Mouse (Mus musculus) testis, postnatal 14 days (tissue): ENCODE results near the gene Fam98b.

ENCODE experiments used
- DNase-seq: peaks from one replicate; pipeline ENCODE4 v3.0.0; 2021; ENCODE audit warnings: low spot score

Gene Fam98b

DNA sequence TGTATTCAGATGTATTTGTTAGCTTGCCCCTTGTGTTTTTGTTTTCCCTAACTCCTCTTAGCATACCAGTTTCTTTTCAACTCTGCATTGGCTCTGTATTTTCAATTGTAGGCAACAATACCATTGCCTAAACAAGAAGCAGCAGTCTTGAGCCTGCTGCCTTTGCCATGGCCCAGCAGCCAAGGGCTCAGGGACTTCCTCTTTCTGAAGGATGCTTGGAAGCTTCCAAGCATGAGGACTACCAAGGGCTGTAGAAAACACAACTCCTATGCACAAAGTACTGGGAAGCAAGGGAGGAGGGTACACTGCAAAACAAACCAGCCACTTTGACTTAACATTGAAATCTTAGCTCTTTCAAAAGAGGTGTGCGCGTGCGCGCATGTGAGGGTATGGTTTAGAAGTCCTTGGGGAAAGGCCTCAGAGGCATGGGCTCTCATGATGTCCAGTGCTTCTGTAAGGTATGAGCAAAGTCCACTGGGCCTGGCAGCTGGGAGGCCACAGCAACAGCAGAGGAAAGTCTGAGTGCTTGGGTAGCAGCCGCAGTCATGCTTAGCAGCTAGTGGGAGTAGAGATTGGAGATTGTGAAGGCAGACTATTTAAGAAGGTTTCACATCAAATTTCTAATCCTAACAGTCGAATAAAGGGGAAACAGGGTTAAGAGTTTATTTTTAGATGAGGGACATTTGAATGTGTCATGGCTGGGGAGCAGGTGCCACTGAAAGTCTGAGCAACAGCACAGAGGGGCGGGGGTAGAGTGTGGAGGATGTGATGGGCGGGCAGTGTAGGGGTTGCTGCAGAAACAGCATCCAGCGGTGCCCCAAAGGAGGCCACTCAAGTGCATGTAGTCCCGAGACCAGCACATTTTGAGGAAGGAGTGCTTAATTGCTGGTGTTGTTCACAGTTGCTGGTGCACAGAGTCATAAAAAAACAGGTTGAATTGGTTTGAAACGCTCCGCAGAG is 54.1 kb downstream of the Fam98b start:
- DNase-seq: no peak

DNA sequence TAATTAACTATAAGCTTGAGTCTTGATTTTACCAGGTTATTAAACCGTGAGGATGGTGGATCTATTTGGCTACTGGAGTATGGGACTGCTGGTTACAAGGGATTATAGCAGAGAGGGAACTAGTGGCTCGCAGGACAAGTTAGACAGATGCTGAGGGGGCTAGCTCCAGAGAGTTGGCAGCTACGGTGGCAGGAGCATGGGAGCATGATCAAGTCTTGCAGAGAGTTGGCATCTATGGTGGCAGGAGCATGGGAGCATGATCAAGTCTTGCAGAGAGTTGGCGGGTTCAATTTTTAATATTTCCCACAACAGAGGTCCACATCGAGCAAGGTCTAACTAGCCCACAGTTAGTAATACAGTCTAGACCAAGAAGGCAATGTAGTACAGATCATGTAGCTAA is 55.4 kb downstream of the Fam98b start:
- DNase-seq: no peak

DNA sequence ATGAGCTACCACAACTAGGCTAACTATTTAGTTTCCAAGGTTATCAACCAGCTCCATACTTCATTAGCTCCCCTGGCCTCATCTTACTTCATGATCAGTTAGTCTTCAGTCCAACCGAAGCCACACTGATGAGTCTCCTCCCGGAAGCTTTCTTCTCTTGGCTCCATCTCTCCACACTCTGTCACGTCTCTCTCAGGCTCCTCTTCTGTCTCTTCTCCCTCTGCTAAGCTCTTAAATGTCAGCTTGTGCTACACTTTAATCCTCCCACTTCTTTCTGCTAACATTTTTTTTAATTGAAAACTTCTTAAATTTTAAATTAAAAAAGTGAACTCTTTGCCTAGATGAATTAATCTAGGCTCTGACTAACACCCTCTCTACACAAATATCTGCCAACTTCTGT is 58.4 kb downstream of the Fam98b start:
- DNase-seq: no peak

DNA sequence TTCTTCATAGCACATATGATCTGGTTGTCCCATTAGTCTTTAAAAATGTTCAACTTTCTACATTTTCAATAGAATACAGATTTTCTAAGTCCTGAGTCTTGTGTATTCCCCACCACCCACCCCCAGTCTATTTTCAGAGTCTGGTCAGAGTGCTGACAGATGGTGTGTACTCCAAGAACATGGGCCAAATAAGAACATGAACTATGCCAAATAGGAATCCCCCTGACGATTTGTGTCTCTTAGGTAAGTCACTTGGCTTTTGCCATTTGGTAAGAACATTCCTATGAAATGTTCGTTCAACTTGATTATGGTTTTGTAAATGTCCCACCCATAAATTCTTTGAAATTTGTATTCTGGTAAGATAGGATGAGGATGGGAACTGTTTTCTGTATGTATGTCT is 59.5 kb downstream of the Fam98b start:
- no peak for DNase-seq

DNA sequence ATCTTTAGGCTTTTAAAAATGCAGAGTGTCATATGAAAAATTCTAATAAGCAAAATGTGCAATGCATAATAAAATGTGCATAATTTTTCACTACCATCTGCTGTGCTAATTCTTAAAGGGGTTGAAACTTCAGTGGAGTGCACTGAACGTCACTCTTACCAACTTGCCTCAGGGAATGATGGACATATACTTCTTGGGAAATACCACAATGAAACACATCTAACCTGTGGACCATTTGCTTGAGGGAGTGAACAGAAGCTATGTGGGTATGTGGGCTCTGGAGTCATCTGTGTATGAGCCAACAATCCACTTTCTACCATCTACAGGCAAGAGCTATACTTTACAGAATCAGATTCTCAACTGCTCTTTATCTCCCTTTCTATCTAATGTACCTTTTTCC is 61.8 kb downstream of the Fam98b start:
- no peak for DNase-seq

DNA sequence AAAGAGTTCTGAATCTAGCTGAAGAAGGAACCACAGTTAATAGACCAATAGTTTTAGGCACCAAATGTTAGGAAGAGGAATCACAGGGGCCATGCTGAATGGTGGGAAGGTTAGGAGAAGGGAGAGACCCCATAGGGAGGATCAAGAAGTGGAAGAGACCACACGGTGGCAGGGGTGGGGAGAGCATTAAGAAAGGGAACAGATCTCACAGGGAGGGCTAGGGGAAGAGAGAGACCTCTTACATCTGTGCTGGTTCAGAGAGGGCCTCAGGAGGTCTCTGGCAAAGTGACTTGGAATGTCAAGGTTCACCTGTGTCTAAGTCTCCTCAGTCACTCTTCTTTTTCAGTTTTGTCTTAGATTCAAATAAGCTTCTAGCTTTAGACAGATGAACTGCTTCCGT is 62.5 kb downstream of the Fam98b start:
- DNase-seq: no peak

DNA sequence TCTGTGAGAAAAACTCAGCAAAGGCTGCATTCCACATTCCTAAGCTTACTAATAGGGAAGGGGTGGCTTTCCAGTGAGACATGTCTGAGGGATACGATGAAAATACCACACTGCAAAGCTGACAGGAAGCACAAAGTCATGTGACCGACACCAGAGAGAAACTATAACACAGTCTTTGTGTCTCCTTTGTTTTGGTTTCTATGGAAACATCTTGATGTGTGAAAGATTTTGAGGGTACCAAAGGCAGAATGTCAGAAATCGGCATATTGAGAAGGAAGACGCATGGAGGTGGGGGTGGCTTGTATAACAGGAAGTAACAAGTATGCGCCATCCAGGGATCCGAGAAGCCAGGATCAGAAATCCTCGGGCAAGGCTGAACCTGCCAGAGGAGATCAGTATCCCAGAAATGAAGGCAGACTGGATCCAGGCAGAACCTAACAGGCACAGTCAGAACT is 62.9 kb downstream of the Fam98b start:
- no peak for DNase-seq

DNA sequence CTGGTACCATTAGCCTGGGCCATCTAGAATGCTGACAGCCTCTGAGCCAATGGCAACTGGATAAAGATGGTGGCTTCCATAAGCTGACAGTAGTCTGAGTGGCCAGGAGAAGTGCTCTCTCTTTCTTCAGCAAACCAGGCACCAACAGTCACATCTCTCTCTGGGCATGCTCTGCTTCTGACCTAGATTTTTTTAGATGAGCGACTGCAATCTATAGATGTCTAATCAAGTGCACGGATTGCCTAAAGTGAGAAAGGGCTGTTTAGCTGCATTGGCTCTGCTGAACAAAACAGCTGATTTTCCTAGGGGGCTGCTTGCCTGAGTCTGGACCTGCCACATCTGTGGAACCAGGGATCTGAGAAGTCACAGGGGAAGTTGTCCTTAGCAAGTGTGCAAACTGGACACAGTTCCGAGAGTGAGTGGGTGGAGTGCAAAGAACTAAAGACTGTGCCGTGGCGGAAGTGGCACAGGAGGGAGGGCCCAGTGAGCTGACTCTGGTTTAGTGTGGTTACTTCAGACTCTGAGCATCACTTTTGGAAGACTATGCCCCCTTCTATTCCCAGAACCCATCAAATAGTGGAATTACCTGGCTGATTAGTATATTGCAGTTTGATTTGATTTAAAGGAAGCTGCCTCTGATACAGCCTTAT is 64.2 kb downstream of the Fam98b start:
- DNase-seq: no peak

DNA sequence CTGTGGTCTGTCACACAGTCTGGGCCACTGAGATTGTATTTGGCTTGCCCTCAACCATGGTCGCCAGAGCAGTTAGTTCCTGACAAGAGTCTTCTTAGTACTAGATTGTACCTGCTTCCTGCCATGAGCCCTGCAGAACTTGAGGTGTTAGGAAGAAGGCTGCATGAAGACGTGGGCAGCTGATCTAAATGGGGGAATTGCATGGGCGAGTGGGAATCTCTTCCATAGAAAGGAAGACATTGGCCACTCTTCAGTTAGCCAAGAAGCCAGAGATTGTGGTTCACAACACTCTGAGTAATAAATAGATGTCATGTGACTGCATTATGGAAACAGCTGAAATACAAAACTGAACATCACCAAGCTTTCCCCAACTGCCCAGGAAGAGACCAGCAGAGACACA is 69.5 kb downstream of the Fam98b start:
- no peak for DNase-seq
